Mouse (Mus musculus) cortical plate, adult 2 months (tissue): Measurements from ENCODE around the gene Wdr62. TPM values are rescaled to one million over a fixed set of nuclear protein-coding genes. Genes with fewer than 3 reads are reported as not detected.

ENCODE experiments used
- H3K27ac ChIP-seq: fragments of 200-500 bp; 2 replicates; pipeline ENCODE4 v1.5.1; 2012; ENCODE audit warnings: low read length, control low read depth, inconsistent platforms; ENCODE audit not compliant: insufficient read depth
- H3K4me1 ChIP-seq: fragments of 200-500 bp; 2 replicates; pipeline ENCODE4 v1.6.1; 2011; ENCODE audit warnings: low read length; ENCODE audit not compliant: control insufficient read depth, insufficient read depth
- H3K4me3 ChIP-seq: fragments of 200-500 bp; 2 replicates; pipeline ENCODE4 v1.5.1; 2011; ENCODE audit warnings: mild to moderate bottlenecking, low read length, control low read depth; ENCODE audit not compliant: insufficient read depth
- CTCF ChIP-seq: fragments of 200-500 bp; IDR thresholded peaks from 2 replicates; pipeline ENCODE4 v1.5.1; 2011; ENCODE audit warnings: mild to moderate bottlenecking, control low read depth, low read length; ENCODE audit not compliant: insufficient read depth; ENCODE audit errors: extremely low read depth
- POLR2A ChIP-seq: fragments of 200-500 bp; IDR thresholded peaks from 2 replicates; pipeline ENCODE4 v1.6.1; 2011; ENCODE audit warnings: mild to moderate bottlenecking, low read length, control low read depth; ENCODE audit not compliant: insufficient read depth; ENCODE audit errors: extremely low read depth
- polyA plus RNA-seq: library from polyadenylated mRNA; depleted of rRNA; stranded (reverse); fragments of >200 nt; gene quantifications from 2 replicates; pipeline ENCODE4 v1.2.3, GENCODE M21; 2012

Wdr62 gene
- polyA plus RNA-seq, 1 experiment, result 3.2 TPM

GRCm38 (mm10) chr7:30289071-30289713 is 9.0 kb upstream of the Wdr62 start:
- peaks cover 6% of the 10 kb centered on the region for H3K4me1 ChIP-seq
- H3K4me3 ChIP-seq, result no peak overlapping the region
- H3K27ac ChIP-seq, result no peak overlapping the region
- TF ChIP-seq CTCF (no peak), POLR2A (no peak)

GRCm38 (mm10) chr7:30288046-30288445 is 7.8 kb upstream of the Wdr62 start:
- no peak for TF ChIP-seq POLR2A
- TF ChIP-seq CTCF, result no peak
- H3K4me3 ChIP-seq, result no peak overlapping the region
- peaks cover 6% of the 10 kb centered on the region for H3K4me1 ChIP-seq
- H3K27ac ChIP-seq, result no peak overlapping the region

DNA sequence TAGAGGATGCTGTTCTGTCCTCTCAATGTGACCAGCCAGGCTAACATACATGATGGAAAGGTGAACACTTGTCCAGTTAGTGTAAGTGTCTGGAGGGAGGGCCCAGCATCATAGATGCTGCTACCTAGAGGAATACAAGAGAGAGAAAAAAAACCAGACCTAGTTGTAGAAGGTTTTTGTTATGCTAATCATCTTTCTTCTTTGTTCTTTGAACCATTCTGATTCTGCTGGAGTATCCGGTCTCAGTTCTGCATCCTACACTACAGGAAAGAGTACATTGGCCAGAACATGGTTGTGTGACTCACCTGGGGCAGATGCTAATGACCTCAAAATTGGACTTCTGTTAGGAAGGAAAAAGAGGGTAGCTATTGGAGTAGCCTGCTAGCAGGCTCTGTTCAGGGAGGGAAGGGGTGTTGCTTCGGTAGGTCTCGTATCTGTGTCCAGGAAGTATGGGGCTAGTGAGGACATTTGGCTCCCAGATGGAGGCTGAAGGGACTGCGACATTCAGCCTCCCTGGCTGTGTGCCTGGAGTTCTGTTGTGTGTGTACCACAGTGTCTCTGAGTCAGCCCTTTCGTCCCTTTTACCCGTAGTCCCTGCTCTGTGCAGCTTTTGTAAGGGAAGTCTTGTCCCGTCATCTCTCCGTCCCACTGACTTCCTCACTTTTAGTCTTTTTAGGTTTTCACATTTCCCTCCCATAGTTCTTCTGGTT is 6.6 kb upstream of the Wdr62 start:
- peaks cover 4% of the 10 kb centered on the region; the same call in 1 of the 2 replicates for H3K4me1 ChIP-seq
- no peak overlapping the region for H3K4me3 ChIP-seq
- H3K27ac ChIP-seq, result no peak overlapping the region
- no peak for TF ChIP-seq POLR2A
- TF ChIP-seq CTCF, result no peak

- Histone ChIP-seq H3K4me1 (no peaks in the 10 kb centered on the region), H3K4me3 (no peak overlapping the region), H3K27ac (no peak overlapping the region)
- peak; percentile 80 for TF ChIP-seq POLR2A
- TF ChIP-seq CTCF, result no peak
Observed at GRCm38 (mm10) chr7:30282740-30283139, 2.5 kb upstream of the Wdr62 start.

DNA sequence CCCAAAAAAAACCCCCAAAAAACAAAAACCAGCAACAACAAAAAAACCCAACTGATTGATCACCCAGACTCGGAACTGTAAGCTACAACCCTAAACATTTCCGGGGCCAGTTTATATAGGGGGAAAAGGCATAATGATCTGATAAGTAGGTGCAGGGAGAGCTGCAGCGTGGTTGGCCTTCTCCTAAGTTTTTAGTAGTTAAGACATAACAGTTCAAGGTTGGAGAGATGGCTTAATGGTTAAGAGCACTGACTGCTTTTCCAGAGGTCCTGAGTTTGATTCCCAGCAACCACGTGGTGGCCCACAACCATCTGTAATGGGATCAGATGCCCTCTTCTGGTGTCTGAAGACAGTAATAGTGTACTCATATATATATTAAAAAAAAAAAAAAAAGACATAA is 1.3 kb upstream of the Wdr62 start:
- Histone ChIP-seq H3K4me3 (no peak overlapping the region), H3K27ac (no peak overlapping the region), H3K4me1 (no peaks in the 10 kb centered on the region)
- no peak for TF ChIP-seq POLR2A

- TF ChIP-seq CTCF (no peak), POLR2A (peak; percentile 79)
- peak overlapping the region; percentile 96 for H3K27ac ChIP-seq
- no peaks in the 10 kb centered on the region for H3K4me1 ChIP-seq
- peak overlapping the region; percentile 42 for H3K4me3 ChIP-seq
Observed at GRCm38 (mm10) chr7:30280670-30281138, 485 bp upstream of the Wdr62 start.

DNA sequence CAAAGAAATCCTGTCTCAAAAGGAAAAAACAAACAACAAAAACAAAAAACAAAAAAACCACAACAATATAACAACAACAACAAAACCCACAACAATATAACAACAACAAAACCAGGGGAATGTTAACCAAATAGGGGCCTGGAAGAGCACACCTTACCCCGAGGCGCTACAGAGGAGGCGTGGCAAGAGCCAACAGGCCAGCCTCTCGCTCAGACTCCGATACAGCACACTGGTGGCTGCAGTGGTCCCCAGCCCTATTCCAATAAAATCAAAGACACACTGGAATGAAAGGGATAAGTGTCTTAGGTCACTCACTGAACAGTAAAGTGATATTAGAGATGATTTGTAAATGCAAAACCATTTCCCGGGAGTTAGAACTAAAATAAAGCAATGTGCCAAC is 683 bp downstream of the Wdr62 start:
- TF ChIP-seq POLR2A, result no peak
- no peak for TF ChIP-seq CTCF

GRCm38 (mm10) chr7:30278911-30279310 is 1.3 kb downstream of the Wdr62 start:
- TF ChIP-seq CTCF, result no peak
- no peak for TF ChIP-seq POLR2A
- no peaks in the 10 kb centered on the region for H3K4me1 ChIP-seq
- no peak overlapping the region for H3K27ac ChIP-seq
- no peak overlapping the region for H3K4me3 ChIP-seq

More for the DNA sequence above, 683 bp downstream of the Wdr62 start:
- no peaks in the 10 kb centered on the region for H3K4me1 ChIP-seq
- no peak overlapping the region for H3K27ac ChIP-seq
- peak overlapping the region; percentile 42 for H3K4me3 ChIP-seq

DNA sequence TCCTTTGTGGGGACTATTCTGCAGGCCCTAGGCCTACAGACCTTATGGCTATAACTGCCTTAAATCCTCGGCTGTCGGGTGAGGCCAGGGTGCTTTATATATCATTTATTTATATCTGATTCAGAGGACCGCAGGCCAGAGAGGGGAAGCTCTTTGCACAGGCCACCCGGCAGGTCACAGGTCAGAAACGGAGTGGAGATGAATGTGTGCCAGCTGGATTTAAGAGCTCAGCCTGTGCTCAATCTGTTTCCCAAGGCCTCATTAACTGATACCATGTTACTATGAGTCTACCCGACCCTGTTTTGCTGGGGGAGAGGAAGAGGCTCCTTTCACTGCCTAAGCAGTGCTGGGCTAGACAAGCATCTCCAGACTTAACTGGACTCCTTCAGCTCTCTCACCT is 5.8 kb downstream of the Wdr62 start:
- H3K4me3 ChIP-seq, result no peak overlapping the region
- no peak overlapping the region for H3K27ac ChIP-seq
- no peaks in the 10 kb centered on the region for H3K4me1 ChIP-seq
- TF ChIP-seq POLR2A (no peak), CTCF (no peak)

- H3K4me3 ChIP-seq, result no peak overlapping the region
- no peak for TF ChIP-seq POLR2A
- no peak for TF ChIP-seq CTCF
- no peak overlapping the region for H3K27ac ChIP-seq
- H3K4me1 ChIP-seq, result no peaks in the 10 kb centered on the region
Observed at GRCm38 (mm10) chr7:30269641-30270040, 10.6 kb downstream of the Wdr62 start.
